Mouse (Mus musculus): ENCODE measurements around the gene Tnfrsf12a.

- TF ChIP-seq MAFK (IDR thresholded peaks at IDR 0.05; ENCODE audit: insufficient read depth, low read depth, low read length) (no peak), ZNF384 (IDR thresholded peaks at IDR 0.05; ENCODE audit: low read depth, low read length) (no peak), HCFC1 (IDR thresholded peaks at IDR 0.05; ENCODE audit: borderline replicate concordance, insufficient read depth, low read length) (no peak), ZC3H11A (IDR thresholded peaks at IDR 0.05; ENCODE audit: borderline replicate concordance, low read depth, low read length) (no peak)
Measured at GRCm38 (mm10) chr17:23679127-23679835, 2.0 kb upstream of the Tnfrsf12a start, which contains the start of gene Cldn6.

Measured in ES-E14 (cell line).